Comparison of ENCODE assay signal across 21 mouse cellular contexts in genomic region chr3:31199162-31199877, GRCm38 (mm10). TPM values are rescaled to one million over a fixed set of nuclear protein-coding genes. Genes with fewer than 3 reads are reported as not detected.
A peak's percentile ranks its signal among the peaks of the same experiment; 100 is the strongest.
DNase-seq lines count a peak whose midpoint lies in the region.
"Had no signal": no experiment of that assay in that cellular context is flagged by ENCODE, and none has a peak within 500 bp of the region (broad histone marks: within the 10 kb centered on the region; RNA-seq: fewer than 3 reads in every experiment).

No protein-coding gene starts in this region.

- no peaks in the 10 kb centered on the region for H3K9me3 ChIP-seq in limb, embryonic 10.5 days (replicated peaks)
- H3K9me3 ChIP-seq in forebrain, embryonic 10.5 days: no peaks in the 10 kb centered on the region
- H3K9me3 ChIP-seq: forebrain, embryonic 12.5 days; hindbrain, embryonic 13.5 days; midbrain, embryonic 13.5 days had no signal

- no peaks in the 10 kb centered on the region for H3K27me3 ChIP-seq in limb, embryonic 10.5 days (ENCODE audit: low read depth, poor library complexity, severe bottlenecking)
- H3K27me3 ChIP-seq in forebrain, embryonic 10.5 days (ENCODE audit: poor library complexity, severe bottlenecking): no peaks in the 10 kb centered on the region
- H3K27me3 ChIP-seq: forebrain, embryonic 12.5 days; hindbrain, embryonic 13.5 days; midbrain, embryonic 13.5 days had no signal

- intact Hi-C loops in heart, postnatal 14 days (cut with DNase I): no loop called here

- H3K4me1 ChIP-seq in limb, embryonic 10.5 days: peaks cover 22% of the 10 kb centered on the region
- H3K4me1 ChIP-seq in forebrain, embryonic 10.5 days: no peaks in the 10 kb centered on the region
- H3K4me1 ChIP-seq: forebrain, embryonic 12.5 days; hindbrain, embryonic 13.5 days; midbrain, embryonic 13.5 days had no signal

- no peaks in the 10 kb centered on the region for H3K36me3 ChIP-seq in limb, embryonic 10.5 days
- H3K36me3 ChIP-seq in forebrain, embryonic 10.5 days (replicated peaks): no peaks in the 10 kb centered on the region
- H3K36me3 ChIP-seq: forebrain, embryonic 12.5 days; hindbrain, embryonic 13.5 days; midbrain, embryonic 13.5 days had no signal

- H3K4me3 ChIP-seq in limb, embryonic 10.5 days: no peak overlapping the region
- H3K4me3 ChIP-seq in forebrain, embryonic 10.5 days: no peak overlapping the region
- H3K4me3 ChIP-seq: forebrain, embryonic 12.5 days; hindbrain, embryonic 13.5 days; layer of hippocampus, adult 2 months; midbrain, embryonic 13.5 days had no signal

- 78% methylated on average over 17 of the region's 17 CpGs for WGBS in limb, embryonic 10.5 days
- WGBS in forebrain, embryonic 10.5 days: 87% methylated on average over 11 of the region's 17 CpGs

- peak; percentile 68 for DNase-seq in heart, adult 11 months
- DNase-seq in heart, postnatal 14 days: no peak
- peak; percentile 48 for DNase-seq in kidney, postnatal 10 days
- no peak for DNase-seq in kidney, adult 9 months
- peak; percentile 35 for DNase-seq in NIH3T3 (ENCODE audit: low read depth)
- DNase-seq in limb, embryonic 10.5 days (ENCODE audit: low spot score): no peak
- no peak for DNase-seq in forebrain, embryonic 10.5 days (ENCODE audit: extremely low spot score, low spot score)
- DNase-seq in thymus, postnatal 4 days: no peak
- DNase-seq: adrenal gland, postnatal 25 days; cerebellum, adult 9-11 months; gastrocnemius, postnatal 36 days; heart, postnatal 36 days; liver; lung, postnatal 10 days; thymus, postnatal 25 days had no signal

- H3K27ac ChIP-seq in limb, embryonic 10.5 days: 0 out of 2 replicates have a peak overlapping the region, but pooled peaks have one; percentile 30
- H3K27ac ChIP-seq in forebrain, embryonic 10.5 days: no peak overlapping the region
- H3K27ac ChIP-seq: forebrain, embryonic 12.5 days; hindbrain, embryonic 13.5 days; layer of hippocampus, adult 2 months; midbrain, embryonic 13.5 days had no signal

RNA-seq across cellular contexts. Expression of gene Cldn11, which starts 49.6 kb away (rescaled TPM):
- 1 to 10 TPM in 1 of 2 experiments, under 1 TPM in 1; 0.83 to 1.9 TPM for total RNA-seq in heart, postnatal 14 days (2021)
- 3.8 and 4.6 TPM in 2 replicates for polyA plus RNA-seq in limb, embryonic 10.5 days (2016; fragmentation: Nextera tagmentation; extraction: Ambion mirVana)
- polyA plus RNA-seq in forebrain, embryonic 10.5 days (2016; fragmentation: Nextera tagmentation; extraction: Ambion mirVana): 9.0 TPM in 2 replicates
- total RNA-seq: common myeloid progenitor, adult 5-6 weeks; megakaryocyte progenitor cell, adult 5-6 weeks had no signal

Comparison
In these comparisons a context has a peak if more than half of its experiments do, and no peak if none do; other contexts are left out.
1. DNase-seq: peak in heart, adult 11 months (single experiment), kidney, postnatal 10 days (single experiment) and NIH3T3 (single experiment); none in heart, postnatal 14 days (0 of 2), kidney, adult 9 months (single experiment), limb, embryonic 10.5 days (single experiment), forebrain, embryonic 10.5 days (single experiment) and thymus, postnatal 4 days (single experiment).